Mouse (Mus musculus): ENCODE measurements around the gene Rem1.
A peak's percentile ranks its signal among the peaks of the same experiment; 100 is the strongest.
"Not testable (repeated sequence)": the region's sequence is repeated elsewhere in the genome, so short reads cannot be mapped to it uniquely, and the experiment has no call there.

Rem1 gene

DNA sequence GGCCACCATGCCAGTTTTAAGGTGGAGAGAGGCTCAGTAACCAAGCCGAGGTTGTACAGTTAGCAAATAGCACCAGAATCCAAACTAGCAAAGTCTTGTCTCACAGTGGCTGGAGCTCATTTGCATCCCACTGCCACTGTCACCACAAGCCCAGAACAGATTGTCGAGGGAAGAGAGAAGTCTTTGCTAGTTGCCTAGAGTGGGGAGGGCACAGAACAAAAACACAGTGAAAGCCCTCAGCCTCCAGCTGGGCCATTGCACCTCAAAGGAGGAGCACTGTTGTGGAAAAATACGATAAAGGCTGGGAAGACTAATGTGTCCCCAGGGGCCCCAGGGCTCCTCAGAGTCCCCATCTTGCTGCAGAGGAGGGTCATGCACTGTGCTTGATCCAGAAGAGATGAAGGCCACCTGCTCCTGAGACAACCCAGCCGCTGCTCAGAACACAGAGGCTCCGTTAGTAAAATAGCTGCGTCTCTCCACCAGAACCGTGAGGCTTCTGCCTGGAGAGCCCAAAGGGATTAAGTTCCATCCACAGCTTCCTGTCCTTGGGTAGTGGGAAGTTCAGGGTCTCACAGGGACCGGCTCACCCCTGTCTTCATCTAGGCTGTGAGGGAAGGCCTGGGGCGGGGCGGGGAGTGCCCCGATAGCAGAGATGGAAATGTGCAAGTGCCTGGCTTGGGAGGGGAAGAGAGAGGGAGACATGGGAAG, 12.8 kb downstream of the Rem1 start:
- DNase-seq (ENCODE audit: low read depth, low spot score) = no peak
- H3K27me3 ChIP-seq (ENCODE audit: control insufficient read depth, insufficient read depth, low read length, poor library complexity, severe bottlenecking) = no peaks in the 10 kb centered on the region
- no peaks in the 10 kb centered on the region for H3K36me3 ChIP-seq (ENCODE audit: control insufficient read depth, insufficient read depth, low read length, poor library complexity, severe bottlenecking)

DNA sequence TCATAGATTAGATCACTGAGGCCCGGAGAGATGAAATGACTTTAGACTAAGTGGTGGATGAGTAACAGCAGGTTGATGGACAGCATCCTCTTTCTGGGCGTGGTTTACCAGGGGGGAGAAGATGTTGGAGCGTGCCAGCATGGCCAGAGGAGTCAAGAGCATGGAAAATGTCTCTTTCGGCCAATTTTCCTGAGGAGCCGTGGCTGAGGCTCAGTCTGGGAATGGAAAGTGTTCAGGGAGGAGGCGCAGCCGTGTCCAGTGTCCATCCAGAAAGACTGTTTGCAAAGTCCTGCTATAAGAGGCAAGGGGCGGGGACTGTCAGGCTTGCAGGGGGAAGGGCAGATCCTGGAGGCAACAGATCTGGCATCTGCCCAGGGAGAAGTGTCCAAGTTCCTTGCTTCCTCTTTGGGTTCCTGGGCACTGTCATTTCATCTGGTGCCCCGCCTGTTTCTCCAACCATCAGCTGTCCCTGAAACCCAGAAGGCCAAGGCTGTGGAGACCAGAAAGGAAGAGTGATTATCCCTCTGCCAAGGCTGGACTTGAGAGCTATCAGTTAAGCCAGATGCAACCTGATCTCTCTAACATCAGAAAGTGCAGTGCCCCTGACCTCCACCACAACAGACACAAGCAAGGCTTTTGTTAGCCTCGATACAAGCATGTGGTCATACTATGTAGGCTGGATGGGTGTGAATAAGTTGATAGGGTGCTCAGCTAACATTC, 26.3 kb downstream of the Rem1 start:
- no peaks in the 10 kb centered on the region for H3K27me3 ChIP-seq (ENCODE audit: control insufficient read depth, insufficient read depth, low read length, poor library complexity, severe bottlenecking)
- DNase-seq (ENCODE audit: low read depth, low spot score) = no peak
- H3K36me3 ChIP-seq (ENCODE audit: control insufficient read depth, insufficient read depth, low read length, poor library complexity, severe bottlenecking) = no peaks in the 10 kb centered on the region

DNA sequence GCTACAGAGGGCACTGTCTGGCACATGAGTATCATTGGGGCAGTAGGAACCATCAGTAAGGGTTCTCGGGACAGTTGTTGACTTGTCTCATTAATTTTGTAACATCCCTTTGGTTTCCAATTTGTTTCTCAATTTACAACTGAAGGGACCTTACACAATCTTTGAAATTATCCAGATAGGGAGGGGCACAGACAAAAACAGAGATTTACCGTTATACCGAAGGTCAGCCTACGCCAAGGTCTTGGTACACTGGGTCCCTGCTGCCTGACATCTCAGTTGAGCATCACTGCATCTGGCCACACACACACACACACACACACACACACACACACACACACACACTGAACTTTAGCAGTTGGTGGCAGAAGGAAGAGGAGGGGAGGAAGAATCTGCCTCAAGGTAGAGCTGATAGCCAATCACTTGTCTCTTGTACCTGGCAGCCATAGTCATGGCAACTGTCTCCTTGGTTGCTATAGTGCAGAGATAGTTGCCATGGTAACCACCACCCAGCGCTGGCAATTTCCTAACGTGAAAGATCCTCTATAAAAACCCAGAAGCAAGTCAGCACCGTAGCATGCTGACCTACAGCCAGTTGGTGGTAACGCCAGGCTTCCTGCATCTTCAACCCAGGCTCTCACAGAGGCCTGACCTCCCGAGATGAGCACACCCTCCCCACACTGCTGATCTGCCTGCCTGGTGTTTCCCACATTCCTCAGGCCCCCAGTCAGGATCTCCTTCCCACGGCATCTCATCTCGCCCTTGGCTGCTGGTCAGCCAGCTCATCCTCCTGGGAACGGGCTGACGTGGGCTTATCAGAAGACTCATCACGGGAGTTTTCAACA, 27.3 kb downstream of the Rem1 start:
- no peak for DNase-seq (ENCODE audit: low read depth, low spot score)
- H3K36me3 ChIP-seq (ENCODE audit: control insufficient read depth, insufficient read depth, low read length, poor library complexity, severe bottlenecking) = no peaks in the 10 kb centered on the region
- no peaks in the 10 kb centered on the region for H3K27me3 ChIP-seq (ENCODE audit: control insufficient read depth, insufficient read depth, low read length, poor library complexity, severe bottlenecking)

- Histone ChIP-seq H3K36me3 (ENCODE audit: control insufficient read depth, insufficient read depth, low read length, poor library complexity, severe bottlenecking) (no peaks in the 10 kb centered on the region), H3K27me3 (ENCODE audit: control insufficient read depth, insufficient read depth, low read length, poor library complexity, severe bottlenecking) (no peaks in the 10 kb centered on the region)
- DNase-seq (ENCODE audit: low read depth, low spot score) = peak; percentile 44
Measured at GRCm38 (mm10) chr2:152657398-152657797, 30.6 kb downstream of the Rem1 start.

GRCm38 (mm10) chr2:152661163-152661562, 34.4 kb downstream of the Rem1 start:
- no peaks in the 10 kb centered on the region for H3K36me3 ChIP-seq (ENCODE audit: control insufficient read depth, insufficient read depth, low read length, poor library complexity, severe bottlenecking)
- no peaks in the 10 kb centered on the region for H3K27me3 ChIP-seq (ENCODE audit: control insufficient read depth, insufficient read depth, low read length, poor library complexity, severe bottlenecking)
- DNase-seq (ENCODE audit: low read depth, low spot score) = no peak

- not testable (repeated sequence) for DNase-seq (ENCODE audit: low read depth, low spot score); H3K27me3 ChIP-seq (ENCODE audit: control insufficient read depth, insufficient read depth, low read length, poor library complexity, severe bottlenecking); H3K36me3 ChIP-seq (ENCODE audit: control insufficient read depth, insufficient read depth, low read length, poor library complexity, severe bottlenecking)
Measured at GRCm38 (mm10) chr2:152666191-152666590, 39.4 kb downstream of the Rem1 start.

DNA sequence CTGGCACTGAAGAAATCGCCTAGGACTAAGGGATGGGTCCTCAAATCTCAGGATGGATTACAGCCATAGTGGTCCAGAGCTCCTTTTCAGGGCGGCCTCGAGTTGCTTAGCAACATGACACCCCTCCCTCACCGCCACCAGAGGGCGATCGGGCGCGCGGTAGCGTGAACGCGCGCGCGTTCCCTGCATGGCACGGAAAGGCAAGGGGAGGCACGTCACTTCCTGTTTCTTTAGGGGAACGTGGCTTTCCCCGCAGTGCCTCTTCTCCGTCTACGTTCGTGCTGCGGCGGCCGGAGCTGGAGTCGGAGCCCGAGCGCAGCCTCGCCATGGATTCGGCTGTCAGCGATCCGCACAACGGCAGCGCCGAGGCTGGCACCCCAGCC, 42.5 kb downstream of the Rem1 start, which contains the start of gene H13:
TSS of gene H13 (plus strand) at position 206 of the 383 bp plus-strand sequence.
- no peaks in the 10 kb centered on the region for H3K36me3 ChIP-seq (ENCODE audit: control insufficient read depth, insufficient read depth, low read length, poor library complexity, severe bottlenecking)
- H3K27me3 ChIP-seq (ENCODE audit: control insufficient read depth, insufficient read depth, low read length, poor library complexity, severe bottlenecking) = no peaks in the 10 kb centered on the region

GRCm38 (mm10) chr2:152669639-152670484, 43.1 kb downstream of the Rem1 start:
- no peaks in the 10 kb centered on the region for H3K27me3 ChIP-seq (ENCODE audit: control insufficient read depth, insufficient read depth, low read length, poor library complexity, severe bottlenecking)
- H3K36me3 ChIP-seq (ENCODE audit: control insufficient read depth, insufficient read depth, low read length, poor library complexity, severe bottlenecking) = no peaks in the 10 kb centered on the region
- peak; percentile 16 for DNase-seq (ENCODE audit: low read depth, low spot score)

More for the DNA sequence above, 42.5 kb downstream of the Rem1 start, which contains the start of gene H13:
- peak; percentile 97 for DNase-seq (ENCODE audit: low read depth, low spot score)

DNA sequence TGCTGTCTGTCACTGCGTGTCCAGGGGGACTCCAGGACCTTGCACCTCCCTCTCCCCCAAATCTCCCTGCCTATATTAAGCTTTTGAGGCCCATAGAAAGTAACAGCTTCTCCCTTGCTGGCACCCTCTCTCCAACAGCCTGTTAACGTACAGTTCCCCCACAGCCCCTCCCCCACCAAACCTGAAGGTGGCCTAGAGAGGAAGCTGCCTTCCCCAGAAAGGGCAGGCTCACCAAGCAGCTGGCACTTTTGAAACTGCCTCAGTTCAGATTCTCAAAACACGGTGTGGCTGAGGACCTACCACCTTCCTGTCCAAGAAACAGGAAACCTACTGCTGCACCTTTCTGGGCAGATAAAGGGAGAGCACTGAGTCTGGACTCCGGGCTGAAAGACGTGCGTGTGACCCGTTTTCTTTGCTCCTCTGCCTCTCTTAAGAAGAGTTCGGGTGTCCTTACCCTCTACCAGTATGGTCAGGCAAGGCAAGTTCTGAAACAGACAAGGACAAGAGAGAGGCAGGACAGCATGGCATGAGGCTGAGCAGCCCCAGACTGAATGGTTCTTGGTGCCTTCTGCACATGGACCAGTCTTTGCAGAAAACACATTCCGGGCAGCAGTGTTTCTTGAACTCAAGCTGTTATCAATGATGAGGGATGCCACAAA, 44.4 kb downstream of the Rem1 start:
- DNase-seq (ENCODE audit: low read depth, low spot score) = peak; percentile 64
- Histone ChIP-seq H3K36me3 (ENCODE audit: control insufficient read depth, insufficient read depth, low read length, poor library complexity, severe bottlenecking) (no peaks in the 10 kb centered on the region), H3K27me3 (ENCODE audit: control insufficient read depth, insufficient read depth, low read length, poor library complexity, severe bottlenecking) (no peaks in the 10 kb centered on the region)

DNA sequence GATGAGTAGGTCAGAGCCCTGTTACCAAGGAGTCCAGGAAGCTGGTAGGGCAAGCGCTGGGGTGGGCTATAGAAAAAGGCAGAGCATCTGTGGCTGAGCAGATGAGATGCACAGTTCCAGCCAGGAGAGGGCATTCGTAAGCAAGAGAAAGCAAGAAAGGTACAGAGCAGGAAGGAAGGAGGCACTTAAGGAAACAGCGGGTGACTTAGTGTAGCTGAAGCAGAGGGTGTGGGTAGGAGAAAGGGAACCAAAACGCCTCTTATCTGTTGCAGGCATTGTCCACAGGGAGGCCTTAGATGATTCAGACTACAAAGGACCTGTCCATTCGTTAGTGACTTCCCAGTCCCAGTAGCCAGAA, 44.9 kb downstream of the Rem1 start:
- Histone ChIP-seq H3K27me3 (ENCODE audit: control insufficient read depth, insufficient read depth, low read length, poor library complexity, severe bottlenecking) (no peaks in the 10 kb centered on the region), H3K36me3 (ENCODE audit: control insufficient read depth, insufficient read depth, low read length, poor library complexity, severe bottlenecking) (no peaks in the 10 kb centered on the region)
- peak; percentile 81 for DNase-seq (ENCODE audit: low read depth, low spot score)

GRCm38 (mm10) chr2:152672166-152672565, 45.4 kb downstream of the Rem1 start:
- H3K36me3 ChIP-seq (ENCODE audit: control insufficient read depth, insufficient read depth, low read length, poor library complexity, severe bottlenecking) = no peaks in the 10 kb centered on the region
- H3K27me3 ChIP-seq (ENCODE audit: control insufficient read depth, insufficient read depth, low read length, poor library complexity, severe bottlenecking) = no peaks in the 10 kb centered on the region
- no peak for DNase-seq (ENCODE audit: low read depth, low spot score)

GRCm38 (mm10) chr2:152674148-152674547, 47.4 kb downstream of the Rem1 start:
- DNase-seq (ENCODE audit: low read depth, low spot score) = no peak
- Histone ChIP-seq H3K36me3 (ENCODE audit: control insufficient read depth, insufficient read depth, low read length, poor library complexity, severe bottlenecking) (peaks cover 2% of the 10 kb centered on the region; the same call in 1 of the 2 replicates), H3K27me3 (ENCODE audit: control insufficient read depth, insufficient read depth, low read length, poor library complexity, severe bottlenecking) (no peaks in the 10 kb centered on the region)

DNA sequence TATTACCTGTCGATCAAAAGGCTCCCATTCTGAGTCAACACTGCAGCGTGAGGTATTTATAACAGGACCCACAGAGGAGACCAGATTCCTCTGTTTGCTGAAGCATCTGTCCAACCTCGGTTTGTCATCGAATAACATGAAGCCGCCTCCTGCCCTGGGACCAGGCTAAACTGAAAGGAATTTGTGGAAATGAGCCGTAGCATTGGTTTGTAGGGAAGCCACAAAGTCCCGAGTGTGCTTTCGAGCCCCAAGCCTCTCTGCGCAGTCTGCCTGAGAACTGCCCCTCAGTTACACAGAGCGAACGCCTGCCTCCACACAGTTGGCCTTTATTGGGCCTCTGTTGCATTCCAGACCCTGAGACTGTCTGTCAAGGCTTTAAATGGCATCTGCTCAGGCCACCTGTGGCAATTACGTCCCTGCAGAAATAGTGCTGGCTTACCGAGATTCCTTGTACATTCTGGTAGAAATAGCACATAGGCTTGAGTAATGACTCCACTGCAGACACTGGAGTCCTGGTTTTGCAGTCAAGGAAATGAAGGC, 48.6 kb downstream of the Rem1 start:
- Histone ChIP-seq H3K27me3 (ENCODE audit: control insufficient read depth, insufficient read depth, low read length, poor library complexity, severe bottlenecking) (no peaks in the 10 kb centered on the region), H3K36me3 (ENCODE audit: control insufficient read depth, insufficient read depth, low read length, poor library complexity, severe bottlenecking) (peaks cover 2% of the 10 kb centered on the region; the same call in 1 of the 2 replicates)
- DNase-seq (ENCODE audit: low read depth, low spot score) = no peak
